Mouse (Mus musculus): ENCODE measurements around the gene Abca6.

Abca6 gene

GRCm38 (mm10) chr11:110251534-110251933 lies at the start of gene Abca6:
Abca6 (minus strand) TSS chr11:110251776.
- DNase-seq = peak; percentile 16 to 35

GRCm38 (mm10) chr11:110297917-110298533 lies 46.4 kb upstream of the Abca6 start:
- DNase-seq = no peak

- no peak for DNase-seq
Observed at GRCm38 (mm10) chr11:110290586-110290985, 39.0 kb upstream of the Abca6 start.

GRCm38 (mm10) chr11:110288423-110288822 lies 36.8 kb upstream of the Abca6 start:
- no peak for DNase-seq

- DNase-seq = no peak
Observed at GRCm38 (mm10) chr11:110287694-110288093, 36.1 kb upstream of the Abca6 start.

GRCm38 (mm10) chr11:110286331-110286730 lies 34.8 kb upstream of the Abca6 start:
- no peak for DNase-seq

- DNase-seq = no peak
Observed at GRCm38 (mm10) chr11:110284849-110285248, 33.3 kb upstream of the Abca6 start.

- DNase-seq = no peak
Observed at GRCm38 (mm10) chr11:110284185-110284787, 32.7 kb upstream of the Abca6 start.

GRCm38 (mm10) chr11:110274794-110275193 lies 23.2 kb upstream of the Abca6 start:
- DNase-seq = peak in 1 of 2 experiments; percentile 8

- peak; percentile 61 to 67 for DNase-seq
Observed at GRCm38 (mm10) chr11:110271745-110272144, 20.2 kb upstream of the Abca6 start.

GRCm38 (mm10) chr11:110268244-110268844 lies 16.8 kb upstream of the Abca6 start:
- peak; percentile 92 to 95 for DNase-seq

- no peak for DNase-seq
Observed at GRCm38 (mm10) chr11:110267232-110267631, 15.7 kb upstream of the Abca6 start.

- DNase-seq = no peak
Observed at GRCm38 (mm10) chr11:110266757-110267156, 15.2 kb upstream of the Abca6 start.

GRCm38 (mm10) chr11:110261867-110262266 lies 10.3 kb upstream of the Abca6 start:
- no peak for DNase-seq

GRCm38 (mm10) chr11:110257911-110258310 lies 6.3 kb upstream of the Abca6 start:
- no peak for DNase-seq

- no peak for DNase-seq
Observed at GRCm38 (mm10) chr11:110257061-110257460, 5.5 kb upstream of the Abca6 start.

GRCm38 (mm10) chr11:110252256-110252655 lies 680 bp upstream of the Abca6 start:
- no peak for DNase-seq

- no peak for DNase-seq
Observed at GRCm38 (mm10) chr11:110244730-110245129, 6.8 kb downstream of the Abca6 start.

GRCm38 (mm10) chr11:110237466-110237865 lies 14.1 kb downstream of the Abca6 start:
- no peak for DNase-seq

- DNase-seq = no peak
Observed at GRCm38 (mm10) chr11:110232975-110233374, 18.6 kb downstream of the Abca6 start.

- DNase-seq = no peak
Observed at GRCm38 (mm10) chr11:110217118-110217517, 34.5 kb downstream of the Abca6 start.

GRCm38 (mm10) chr11:110203930-110204329 lies 47.6 kb downstream of the Abca6 start:
- DNase-seq = no peak

GRCm38 (mm10) chr11:110198882-110199281 lies 52.7 kb downstream of the Abca6 start:
- DNase-seq = no peak

All from kidney, postnatal 4 days (tissue).